9 mouse cellular contexts compared by ENCODE assay signal in genomic region chrX:104856751-104857341, GRCm38 (mm10). TPM values are rescaled to one million over a fixed set of nuclear protein-coding genes. Genes with fewer than 3 reads are reported as not detected.
A peak's percentile ranks its signal among the peaks of the same experiment; 100 is the strongest.
DNase-seq lines count a peak whose midpoint lies in the region; ATAC-seq and TF ChIP-seq lines count a peak whose summit lies in the region.
"Had no signal": no experiment of that assay in that cellular context is flagged by ENCODE, and none has a peak within 500 bp of the region (broad histone marks: within the 10 kb centered on the region; RNA-seq: fewer than 3 reads in every experiment).

Magee2 (minus strand) TSS chrX:104857267.

- no peaks in the 10 kb centered on the region for H3K9me3 ChIP-seq in embryonic facial prominence, embryonic 15.5 days (replicated peaks)
- no peaks in the 10 kb centered on the region for H3K9me3 ChIP-seq in hindbrain, embryonic 13.5 days
- no peaks in the 10 kb centered on the region for H3K9me3 ChIP-seq in stomach, embryonic 14.5 days (ENCODE audit: control insufficient read depth, low read depth, low read length)

- TF ChIP-seq CTCF in cerebellum, adult 2 months (IDR thresholded peaks at IDR 0.05; ENCODE audit: borderline replicate concordance, insufficient read depth, low read depth, low read length) = no peak

- H3K36me3 ChIP-seq in embryonic facial prominence, embryonic 15.5 days = no peaks in the 10 kb centered on the region
- H3K36me3 ChIP-seq in hindbrain, embryonic 13.5 days = no peaks in the 10 kb centered on the region
- no peaks in the 10 kb centered on the region for H3K36me3 ChIP-seq in stomach, embryonic 14.5 days (ENCODE audit: control insufficient read depth, insufficient read depth, low read length)

- no peak within 1 kb of the TSS for H3K9ac ChIP-seq in embryonic facial prominence, embryonic 15.5 days
- H3K9ac ChIP-seq in hindbrain, embryonic 13.5 days = peak within 1 kb of the TSS; percentile 76
- H3K9ac ChIP-seq in stomach, embryonic 14.5 days (replicated peaks; ENCODE audit: low read depth, low read length) = 0 out of 2 replicates have a peak within 1 kb of the TSS, but pooled peaks have one; percentile 10

- peak within 1 kb of the TSS; percentile 76 for H3K4me3 ChIP-seq in cerebellum, adult 2 months (replicated peaks; ENCODE audit: insufficient read depth, low read depth, low read length)
- H3K4me3 ChIP-seq in embryonic facial prominence, embryonic 15.5 days (replicated peaks) = peak within 1 kb of the TSS; percentile 52
- H3K4me3 ChIP-seq in hindbrain, embryonic 13.5 days = peak within 1 kb of the TSS; percentile 48
- H3K4me3 ChIP-seq in stomach, embryonic 14.5 days (ENCODE audit: low read depth, low read length) = peak within 1 kb of the TSS; percentile 35

- ATAC-seq in embryonic facial prominence, embryonic 15.5 days (ENCODE audit: insufficient number of reproducible peaks, low FRiP score, low TSS enrichment, low read depth) = peak; percentile 76
- peak; percentile 97 for ATAC-seq in hindbrain, embryonic 13.5 days (ENCODE audit: low FRiP score)
- ATAC-seq in stomach, embryonic 14.5 days (ENCODE audit: insufficient number of reproducible peaks, insufficient read depth, low FRiP score, low read depth) = peak; percentile 71; the same call in 1 of the 2 replicates

- H3K4me2 ChIP-seq in embryonic facial prominence, embryonic 15.5 days (replicated peaks) = peak within 1 kb of the TSS; percentile 52
- peak within 1 kb of the TSS; percentile 51 for H3K4me2 ChIP-seq in hindbrain, embryonic 13.5 days
- peak within 1 kb of the TSS; percentile 42 for H3K4me2 ChIP-seq in stomach, embryonic 14.5 days (replicated peaks; ENCODE audit: low read depth, low read length)

- intact Hi-C loops in left cerebral cortex, postnatal 25 days (cut with DNase I) = no loop called here

- no peaks in the 10 kb centered on the region for H3K4me1 ChIP-seq in cerebellum, adult 2 months (ENCODE audit: control insufficient read depth, insufficient read depth, low read length)
- no peaks in the 10 kb centered on the region for H3K4me1 ChIP-seq in embryonic facial prominence, embryonic 15.5 days
- 0 out of 2 replicates have a peak, but pooled peaks cover 3% of the 10 kb centered on the region for H3K4me1 ChIP-seq in hindbrain, embryonic 13.5 days (replicated peaks)
- H3K4me1 ChIP-seq in stomach, embryonic 14.5 days (ENCODE audit: control insufficient read depth, insufficient read depth, low read length) = no peaks in the 10 kb centered on the region

- no peak within 1 kb of the TSS for H3K27ac ChIP-seq in cerebellum, adult 2 months (ENCODE audit: insufficient read depth, low read length)
- H3K27ac ChIP-seq in embryonic facial prominence, embryonic 15.5 days (replicated peaks) = no peak within 1 kb of the TSS
- peak within 1 kb of the TSS; percentile 76 for H3K27ac ChIP-seq in hindbrain, embryonic 13.5 days
- no peak within 1 kb of the TSS for H3K27ac ChIP-seq in stomach, embryonic 14.5 days (ENCODE audit: low read length)
- H3K27ac ChIP-seq: macrophage had no signal

- peak; percentile 21 to 48 for DNase-seq in cerebellum, adult 2 months
- no peak for DNase-seq in cerebellum, adult 18-20 months
- peak; percentile 0 for DNase-seq in T-cell, adult 2 months (ENCODE audit: low spot score)
- DNase-seq in left cerebral cortex, postnatal 25 days (ENCODE audit: low spot score in 2 of 2) = peak; percentile 32 to 43
- DNase-seq in mesoderm, embryonic 11.5 days (ENCODE audit: low read depth, low spot score) = peak; percentile 55

- H3K27me3 ChIP-seq in cerebellum, adult 2 months (ENCODE audit: control insufficient read depth, insufficient read depth, low read length) = no peaks in the 10 kb centered on the region
- peaks cover 18% of the 10 kb centered on the region for H3K27me3 ChIP-seq in embryonic facial prominence, embryonic 15.5 days
- peaks cover 65% of the 10 kb centered on the region for H3K27me3 ChIP-seq in hindbrain, embryonic 13.5 days
- no peaks in the 10 kb centered on the region for H3K27me3 ChIP-seq in stomach, embryonic 14.5 days (ENCODE audit: control insufficient read depth, insufficient read depth, low read length)

- WGBS in cerebellum, adult 2 months = 7% methylated on average over 37 of the region's 37 CpGs
- 19% methylated on average over 37 of the region's 37 CpGs for WGBS in embryonic facial prominence, embryonic 15.5 days
- 15% methylated on average over 37 of the region's 37 CpGs for WGBS in hindbrain, embryonic 13.5 days
- WGBS in stomach, embryonic 14.5 days = 24% methylated on average over 37 of the region's 37 CpGs

- TF ChIP-seq POLR2A in cerebellum, adult 2 months (IDR thresholded peaks at IDR 0.05; ENCODE audit: borderline replicate concordance, insufficient read depth, low read length) = peak; percentile 25; the same call in 1 of the 2 replicates

RNA-seq across cellular contexts. Expression of gene Magee2, which starts in this region (rescaled TPM):
- 3.6 and 3.9 TPM in 2 replicates for polyA plus RNA-seq in cerebellum, adult 2 months (2012; rRNA removed)
- 5.0 and 5.9 TPM in 2 replicates for polyA plus RNA-seq in embryonic facial prominence, embryonic 15.5 days (2015; fragmentation: Nextera tagmentation; extraction: Ambion mirVana)
- polyA plus RNA-seq in hindbrain, embryonic 13.5 days (2015; fragmentation: Nextera tagmentation; extraction: Ambion mirVana) = 20.8 and 21.3 TPM in 2 replicates
- 1 to 10 TPM; 7.1 to 7.6 TPM for total RNA-seq in left cerebral cortex, postnatal 25 days (2021)
- 3.9 and 4.0 TPM in 2 replicates for polyA plus RNA-seq in stomach, embryonic 14.5 days (2014; fragmentation: Nextera tagmentation; extraction: Ambion mirVana)
- polyA plus RNA-seq: macrophage had no signal

Comparison
In these comparisons a context has a peak if more than half of its experiments do, and no peak if none do; other contexts are left out.
1. DNase-seq: peak in cerebellum, adult 2 months (2 of 2), T-cell, adult 2 months (single experiment), left cerebral cortex, postnatal 25 days (2 of 2) and mesoderm, embryonic 11.5 days (single experiment); none in cerebellum, adult 18-20 months (0 of 2).
2. Peak in every context shown above with its lines, with median percentiles within 50 percentile points of each other: H3K4me3 ChIP-seq, ATAC-seq and H3K4me2 ChIP-seq.